Mouse (Mus musculus) spleen, adult 12 weeks (tissue): ENCODE measurements around the gene Fut1.
A peak's percentile ranks its signal among the peaks of the same experiment; 100 is the strongest.

Source experiments
- DNase-seq: peaks from one replicate; pipeline ENCODE4 v3.0.0; 2022; ENCODE audit warnings: low spot score

The Fut1 gene

GRCm38 (mm10) chr7:45617042-45617695, at the start of gene Fut1:
Fut1 (plus strand) TSS chr7:45617289.
- DNase-seq, result no peak

GRCm38 (mm10) chr7:45567780-45568516, 49.1 kb upstream of the Fut1 start:
- peak; percentile 61 for DNase-seq

GRCm38 (mm10) chr7:45568601-45569473, 48.3 kb upstream of the Fut1 start:
- no peak for DNase-seq

- peak; percentile 66 for DNase-seq
These were observed 46.9 kb upstream of the Fut1 start, which contains the start of gene Bcat2 for GRCm38 (mm10) chr7:45570103-45570741. Bcat2 (plus strand) TSS chr7:45570153.

GRCm38 (mm10) chr7:45571966-45572365, 45.1 kb upstream of the Fut1 start:
- no peak for DNase-seq

- no peak for DNase-seq
These were observed 43.1 kb upstream of the Fut1 start for GRCm38 (mm10) chr7:45573954-45574353.

GRCm38 (mm10) chr7:45574472-45575379, 42.4 kb upstream of the Fut1 start:
- no peak for DNase-seq

- DNase-seq, result no peak
These were observed 31.2 kb upstream of the Fut1 start for GRCm38 (mm10) chr7:45585923-45586322.

GRCm38 (mm10) chr7:45587631-45588592, 29.2 kb upstream of the Fut1 start:
- DNase-seq, result no peak

- peak; percentile 75 for DNase-seq
These were observed 27.9 kb upstream of the Fut1 start for GRCm38 (mm10) chr7:45589173-45589572.

- DNase-seq, result no peak
These were observed 27.2 kb upstream of the Fut1 start for GRCm38 (mm10) chr7:45589898-45590297.

GRCm38 (mm10) chr7:45590874-45591273, 26.2 kb upstream of the Fut1 start:
- no peak for DNase-seq

- no peak for DNase-seq
These were observed 25.2 kb upstream of the Fut1 start for GRCm38 (mm10) chr7:45591880-45592279.

- DNase-seq, result peak; percentile 52
These were observed 23.8 kb upstream of the Fut1 start for GRCm38 (mm10) chr7:45593118-45593815.

GRCm38 (mm10) chr7:45595176-45595575, 21.9 kb upstream of the Fut1 start:
- no peak for DNase-seq

- no peak for DNase-seq
These were observed 21.0 kb upstream of the Fut1 start for GRCm38 (mm10) chr7:45596107-45596506.

- no peak for DNase-seq
These were observed 20.1 kb upstream of the Fut1 start for GRCm38 (mm10) chr7:45597013-45597412.

GRCm38 (mm10) chr7:45597527-45597926, 19.6 kb upstream of the Fut1 start:
- no peak for DNase-seq
